Mouse (Mus musculus) kidney, adult 2 months (tissue): ENCODE measurements at regions not wholly inside any gene's neighbourhood (a gene's known extent, or its start where the extent isn't known, plus 50 kb on each side); places are given as distances from the start of the nearest gene placed in this dataset.

Source experiments
- CTCF ChIP-seq: fragments of 200-500 bp; conservative IDR thresholded peaks from 2 replicates; pipeline ENCODE4 v1.5.1; 2011; ENCODE audit warnings: low read depth, mild to moderate bottlenecking, control low read depth, low read length, moderate library complexity, mixed read lengths; ENCODE audit not compliant: insufficient read depth, insufficient read length
- POLR2A ChIP-seq: fragments of 200-500 bp; IDR thresholded peaks from one replicate; pipeline ENCODE4 v1.6.1; 2011; ENCODE audit warnings: low read depth, low read length, control low read depth

DNA sequence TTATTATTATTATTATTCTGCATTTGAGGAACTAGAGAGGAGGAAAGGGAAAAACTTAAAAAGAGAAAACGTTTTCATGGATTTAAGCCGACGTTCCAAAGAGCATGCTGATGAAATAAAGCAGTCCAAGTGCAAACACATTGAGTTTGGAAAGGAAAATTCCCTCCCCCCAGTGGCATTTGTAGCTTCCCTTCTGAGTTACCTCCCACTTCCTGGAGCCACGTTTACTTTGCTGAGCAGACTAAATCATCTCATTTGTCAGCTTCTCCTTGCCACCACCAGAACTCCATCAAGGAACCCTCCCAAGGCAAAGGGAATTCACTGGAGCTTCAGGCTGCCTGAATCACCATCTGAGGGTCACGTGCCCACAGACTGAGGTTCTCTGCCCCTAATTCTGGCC lies 223.0 kb upstream of the Tnc start:
- TF ChIP-seq POLR2A (no peak), CTCF (no peak)
